Mouse (Mus musculus) frontal cortex, postnatal 10 days (tissue): ENCODE measurements around the gene Gzmd.

Experiments used
- DNase-seq, 2 experiments: peaks; one replicate each; pipeline ENCODE4 v3.0.0; 2022; ENCODE audit warnings: low spot score in 2 of 2, mixed read lengths in 1 of 2

Gzmd gene

GRCm38 (mm10) chr14:56082016-56082415 lies 50.4 kb downstream of the Gzmd start:
- no peak for DNase-seq
